Comparison of ENCODE assay signal across 10 mouse cellular contexts in genomic region chr6:29362246-29363128, GRCm38 (mm10). TPM values are rescaled to one million over a fixed set of nuclear protein-coding genes. Genes with fewer than 3 reads are reported as not detected.
A peak's percentile ranks its signal among the peaks of the same experiment; 100 is the strongest.
DNase-seq lines count a peak whose midpoint lies in the region; ATAC-seq and TF ChIP-seq lines count a peak whose summit lies in the region.
"Had no signal": no experiment of that assay in that cellular context is flagged by ENCODE, and none has a peak within 500 bp of the region (broad histone marks: within the 10 kb centered on the region; RNA-seq: fewer than 3 reads in every experiment).

No protein-coding gene starts in this region.

- peaks cover 21% of the 10 kb centered on the region for H3K36me3 ChIP-seq in hindbrain, postnatal 0 days (ENCODE audit: insufficient read depth, low read length)
- H3K36me3 ChIP-seq in hindbrain, embryonic 12.5 days, result peaks cover 35% of the 10 kb centered on the region
- H3K36me3 ChIP-seq in C2C12 (ENCODE audit: control insufficient read depth, insufficient read depth), result peaks cover 93% of the 10 kb centered on the region
- peaks cover 37% of the 10 kb centered on the region for H3K36me3 ChIP-seq in thymus, adult 2 months (ENCODE audit: control insufficient read depth, insufficient read depth, low read length)

- no peak overlapping the region for H3K27ac ChIP-seq in hindbrain, postnatal 0 days
- H3K27ac ChIP-seq in hindbrain, embryonic 12.5 days, result no peak overlapping the region
- H3K27ac ChIP-seq in thymus, adult 2 months (ENCODE audit: control insufficient read depth, insufficient read depth, low read length), result no peak overlapping the region
- H3K27ac ChIP-seq: liver, embryonic 13.5 days had no signal

- H3ac ChIP-seq in C2C12 (ENCODE audit: control insufficient read depth, insufficient read length, low read depth), result no peak overlapping the region

- TF ChIP-seq CTCF in hindbrain, postnatal 0 days (IDR thresholded peaks at IDR 0.05; ENCODE audit: low read depth), result peak; percentile 63
- no peak for TF ChIP-seq CTCF in C2C12 (IDR thresholded peaks at IDR 0.05; ENCODE audit: control insufficient read depth, insufficient read depth, insufficient read length)
- TF ChIP-seq CTCF in thymus, adult 2 months (IDR thresholded peaks at IDR 0.05; ENCODE audit: borderline replicate concordance, control insufficient read depth, extremely low read depth, insufficient read depth, low read length, poor library complexity), result no peak

- H3K27me3 ChIP-seq in hindbrain, postnatal 0 days (ENCODE audit: insufficient read depth, low read length), result no peaks in the 10 kb centered on the region
- H3K27me3 ChIP-seq in hindbrain, embryonic 12.5 days, result no peaks in the 10 kb centered on the region
- H3K27me3 ChIP-seq in C2C12 (ENCODE audit: control insufficient read depth, insufficient read depth, insufficient read length), result no peaks in the 10 kb centered on the region
- no peaks in the 10 kb centered on the region for H3K27me3 ChIP-seq in thymus, adult 2 months (ENCODE audit: control insufficient read depth, insufficient read depth, low read length)
- H3K27me3 ChIP-seq: liver, embryonic 13.5 days had no signal

- ATAC-seq in hindbrain, postnatal 0 days, result 0 out of 2 replicates have a peak, but pooled peaks have one; percentile 45
- ATAC-seq in hindbrain, embryonic 12.5 days (ENCODE audit: low FRiP score), result no peak

- 0 out of 2 replicates have a peak, but pooled peaks cover 3% of the 10 kb centered on the region for H3K4me1 ChIP-seq in hindbrain, postnatal 0 days (ENCODE audit: insufficient read depth, low read length)
- H3K4me1 ChIP-seq in hindbrain, embryonic 12.5 days, result no peaks in the 10 kb centered on the region
- H3K4me1 ChIP-seq in thymus, adult 2 months (replicated peaks; ENCODE audit: control insufficient read depth, insufficient read depth, low read length), result no peaks in the 10 kb centered on the region

- H3K9ac ChIP-seq in hindbrain, postnatal 0 days (replicated peaks; ENCODE audit: low read length), result no peak overlapping the region
- no peak overlapping the region for H3K9ac ChIP-seq in hindbrain, embryonic 12.5 days
- H3K9ac ChIP-seq: liver, embryonic 13.5 days had no signal

- no peak overlapping the region for H3K4me2 ChIP-seq in hindbrain, postnatal 0 days (ENCODE audit: low read depth, low read length)
- no peak overlapping the region for H3K4me2 ChIP-seq in hindbrain, embryonic 12.5 days (replicated peaks)
- H3K4me2 ChIP-seq: liver, embryonic 13.5 days had no signal

- peaks cover 99% of the 10 kb centered on the region for H3K79me2 ChIP-seq in C2C12 (ENCODE audit: control insufficient read depth, insufficient read depth)

- TF ChIP-seq POLR2A in thymus, adult 2 months (IDR thresholded peaks at IDR 0.05; ENCODE audit: control insufficient read depth, extremely low read depth, insufficient read depth, low read length, poor library complexity), result no peak

- WGBS in hindbrain, postnatal 0 days, result 34% methylated on average over 7 of the region's 7 CpGs
- WGBS in hindbrain, embryonic 12.5 days, result 66% methylated on average over 7 of the region's 7 CpGs
- WGBS in thymus, adult 2 months, result 89% methylated on average over 7 of the region's 7 CpGs

- H3K79me3 ChIP-seq in C2C12 (ENCODE audit: low read depth), result peaks cover 64% of the 10 kb centered on the region

- no peaks in the 10 kb centered on the region for H3K9me3 ChIP-seq in hindbrain, postnatal 0 days (ENCODE audit: low read length)
- no peaks in the 10 kb centered on the region for H3K9me3 ChIP-seq in hindbrain, embryonic 12.5 days (replicated peaks)
- H3K9me3 ChIP-seq: liver, embryonic 13.5 days had no signal

- peak; percentile 35 for DNase-seq in cerebellum, adult 9-10 months
- no peak for DNase-seq in cerebellum, adult 11-12 months
- peak; percentile 46 for DNase-seq in hindbrain, postnatal 0 days (ENCODE audit: low spot score)
- DNase-seq in fibroblast of lung, adult 2 months (ENCODE audit: low read depth), result peak; percentile 97
- DNase-seq in thymus, adult 2 months, result no peak
- DNase-seq in T-cell, adult 2 months (ENCODE audit: low spot score), result no peak
- DNase-seq: liver, embryonic 13.5 days had no signal

- H3K4me3 ChIP-seq in hindbrain, postnatal 0 days (ENCODE audit: low read length), result no peak overlapping the region
- no peak overlapping the region for H3K4me3 ChIP-seq in hindbrain, embryonic 12.5 days
- no peak overlapping the region for H3K4me3 ChIP-seq in C2C12 (ENCODE audit: insufficient read depth, poor library complexity, severe bottlenecking)
- no peak overlapping the region for H3K4me3 ChIP-seq in thymus, adult 2 months (ENCODE audit: control insufficient read depth, insufficient read depth, low read length)
- H3K4me3 ChIP-seq: liver, embryonic 13.5 days had no signal

TF ChIP-seq in C2C12, 6 proteins besides CTCF, POLR2A, EP300 and RAD21:
- TF ChIP-seq USF1 (IDR thresholded peaks at IDR 0.05; ENCODE audit: low read depth) (no peak), MYOD1 (IDR thresholded peaks at IDR 0.05; ENCODE audit: control insufficient read depth, insufficient read length, low read depth) (no peak), FOSL1 (IDR thresholded peaks at IDR 0.05; ENCODE audit: insufficient read depth, low read length, poor library complexity, severe bottlenecking) (no peak), MYOG (IDR thresholded peaks at IDR 0.05; ENCODE audit: control insufficient read depth, extremely low read depth, insufficient read length) (no peak), CEBPB (IDR thresholded peaks at IDR 0.05; ENCODE audit: low read depth) (peak; percentile 43), MAX (IDR thresholded peaks at IDR 0.05) (no peak)

RNA-seq across cellular contexts. Expression of gene Calu, which starts 14.6 kb away (rescaled TPM):
- 117 and 119 TPM in 2 replicates for total RNA-seq in hindbrain, postnatal 0 days (2014; rRNA removed)
- polyA plus RNA-seq in hindbrain, postnatal 0 days (2015; fragmentation: Nextera tagmentation; extraction: Ambion mirVana), result 131 and 135 TPM in 2 replicates
- 261 and 265 TPM in 2 replicates for polyA plus RNA-seq in hindbrain, embryonic 12.5 days (2016; fragmentation: Nextera tagmentation; extraction: Ambion mirVana)
- 169 TPM for polyA plus RNA-seq in C2C12 (2012; fragmentation: generic; extraction: Trizol)
- 35.2 and 41.9 TPM in 2 replicates for polyA plus RNA-seq in thymus, adult 2 months (2012; rRNA removed)

RNA-seq across cellular contexts. Expression of gene Opn1sw, which starts 25.8 kb away (rescaled TPM):
- 2.2 TPM in 1 of 2 replicates, not detected in the other for total RNA-seq in hindbrain, postnatal 0 days (2014; rRNA removed)
- polyA plus RNA-seq in hindbrain, postnatal 0 days (2015; fragmentation: Nextera tagmentation; extraction: Ambion mirVana), result 0.44 and 0.63 TPM in 2 replicates
- polyA plus RNA-seq in hindbrain, embryonic 12.5 days (2016; fragmentation: Nextera tagmentation; extraction: Ambion mirVana), result 0.25 and 0.38 TPM in 2 replicates
- 0.06 TPM for polyA plus RNA-seq in C2C12 (2012; fragmentation: generic; extraction: Trizol)
- 0.04 TPM in 1 of 2 replicates, not detected in the other for polyA plus RNA-seq in thymus, adult 2 months (2012; rRNA removed)
- total RNA-seq: adrenal gland, postnatal 36 days had no signal
- polyA plus RNA-seq: liver, embryonic 13.5 days had no signal

RNA-seq across cellular contexts. Expression of gene Ccdc136, which starts 33.6 kb away (rescaled TPM):
- total RNA-seq in hindbrain, postnatal 0 days (2014; rRNA removed), result 58.1 and 79.4 TPM in 2 replicates
- 56.4 and 62.0 TPM in 2 replicates for polyA plus RNA-seq in hindbrain, postnatal 0 days (2015; fragmentation: Nextera tagmentation; extraction: Ambion mirVana)
- polyA plus RNA-seq in hindbrain, embryonic 12.5 days (2016; fragmentation: Nextera tagmentation; extraction: Ambion mirVana), result 35.6 and 36.0 TPM in 2 replicates
- 8.1 TPM for polyA plus RNA-seq in C2C12 (2012; fragmentation: generic; extraction: Trizol)
- polyA plus RNA-seq in thymus, adult 2 months (2012; rRNA removed), result 0.61 and 1.3 TPM in 2 replicates

RNA-seq across cellular contexts. Expression of gene Fam71f1, which starts 43.5 kb away (rescaled TPM):
- total RNA-seq in hindbrain, postnatal 0 days (2014; rRNA removed), result not detected in 2 replicates
- polyA plus RNA-seq in hindbrain, postnatal 0 days (2015; fragmentation: Nextera tagmentation; extraction: Ambion mirVana), result 0.13 TPM in 1 of 2 replicates, not detected in the other
- polyA plus RNA-seq in hindbrain, embryonic 12.5 days (2016; fragmentation: Nextera tagmentation; extraction: Ambion mirVana), result 0.27 TPM in 1 of 2 replicates, not detected in the other
- polyA plus RNA-seq in C2C12 (2012; fragmentation: generic; extraction: Trizol), result 0.22 TPM
- not detected in 2 replicates for polyA plus RNA-seq in thymus, adult 2 months (2012; rRNA removed)
- total RNA-seq: adrenal gland, postnatal 36 days had no signal
- polyA plus RNA-seq: liver, embryonic 13.5 days had no signal

Comparison
In these comparisons a context has a peak if more than half of its experiments do, and no peak if none do; other contexts are left out.
1. DNase-seq: peak in cerebellum, adult 9-10 months (single experiment), hindbrain, postnatal 0 days (single experiment) and fibroblast of lung, adult 2 months (single experiment); none in cerebellum, adult 11-12 months (single experiment), thymus, adult 2 months (single experiment) and T-cell, adult 2 months (single experiment).